In the genomic region with DNA sequence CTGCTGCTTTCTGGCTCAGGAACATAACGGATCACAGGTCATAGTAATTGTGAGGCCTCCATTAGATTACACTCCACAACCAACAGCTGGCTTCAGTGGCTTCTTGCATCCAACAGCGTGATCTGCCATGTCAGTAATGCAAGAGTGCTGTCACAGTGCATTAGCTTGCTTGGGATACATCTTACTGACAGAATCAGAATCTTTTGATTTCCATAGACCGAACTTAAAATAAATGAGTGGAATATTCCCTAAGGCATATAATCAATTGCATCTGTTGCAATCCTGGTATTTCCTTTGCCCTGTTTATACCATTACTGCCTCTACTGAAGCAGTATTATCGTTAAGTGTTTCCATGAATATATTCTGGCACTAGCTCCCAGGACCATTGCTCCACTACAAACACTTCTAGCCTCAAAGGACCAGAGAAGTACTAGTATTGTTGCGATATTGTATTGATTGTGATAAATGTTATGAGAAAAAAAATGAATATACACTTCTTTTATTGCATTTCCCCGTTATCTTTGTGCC, we compare ENCODE assay signal across 25 mouse cellular contexts.
"Had no signal": no experiment of that assay in that cellular context is flagged by ENCODE, and none has a peak within 500 bp of the region (broad histone marks: within the 10 kb centered on the region; RNA-seq: fewer than 3 reads in every experiment).

No protein-coding gene starts in this region.

- H3K9me3 ChIP-seq: limb, embryonic 13.5 days; liver, embryonic 15.5 days; lung, embryonic 15.5 days; megakaryocyte, embryonic 14.5 days; midbrain, embryonic 10.5 days; midbrain, embryonic 13.5 days; neural tube, embryonic 13.5 days had no signal

- H3K4me1 ChIP-seq: limb, embryonic 13.5 days; liver, embryonic 15.5 days; lung, embryonic 15.5 days; megakaryocyte, embryonic 14.5 days; midbrain, embryonic 10.5 days; midbrain, embryonic 13.5 days; neural tube, embryonic 13.5 days had no signal

- H3K9ac ChIP-seq: limb, embryonic 13.5 days; liver, embryonic 15.5 days; lung, embryonic 15.5 days; midbrain, embryonic 13.5 days; neural tube, embryonic 13.5 days had no signal

- H3K4me3 ChIP-seq: limb, embryonic 13.5 days; liver, embryonic 15.5 days; lung, embryonic 15.5 days; megakaryocyte, embryonic 14.5 days; midbrain, embryonic 10.5 days; midbrain, embryonic 13.5 days; myocyte; neural tube, embryonic 13.5 days had no signal

- H3K4me2 ChIP-seq: limb, embryonic 13.5 days; liver, embryonic 11.5 days; liver, embryonic 15.5 days; lung, embryonic 15.5 days; midbrain, embryonic 13.5 days; neural tube, embryonic 13.5 days had no signal

- DNase-seq: kidney, adult 2 months; kidney, postnatal 36 days; layer of hippocampus, postnatal 36 days; left cerebral cortex, postnatal 4 days; lung, adult 18-20 months; lung, postnatal 10 days; lung, postnatal 36 days; right cerebral cortex, adult 18-20 months; right cerebral cortex, postnatal 14 days; right cerebral cortex, postnatal 4 days; thymus, adult 2 months; thymus, postnatal 14 days; thymus, postnatal 4 days had no signal

- H3K36me3 ChIP-seq: limb, embryonic 13.5 days; liver, embryonic 15.5 days; lung, embryonic 15.5 days; midbrain, embryonic 10.5 days; midbrain, embryonic 13.5 days; neural tube, embryonic 13.5 days had no signal

- H3K27me3 ChIP-seq: limb, embryonic 13.5 days; liver, embryonic 15.5 days; lung, embryonic 15.5 days; megakaryocyte, embryonic 14.5 days; midbrain, embryonic 13.5 days; neural tube, embryonic 13.5 days had no signal

- H3K27ac ChIP-seq: kidney, postnatal 0 days; limb, embryonic 13.5 days; liver, embryonic 15.5 days; lung, embryonic 15.5 days; midbrain, embryonic 10.5 days; midbrain, embryonic 13.5 days; neural tube, embryonic 13.5 days; stomach, postnatal 0 days had no signal

- ATAC-seq: midbrain, embryonic 13.5 days; midbrain, embryonic 16.5 days had no signal
